Mouse (Mus musculus) gastrocnemius, adult 2 months (tissue): ENCODE data around the gene Ubap2l. TPM values are rescaled to one million over a fixed set of nuclear protein-coding genes. Genes with fewer than 3 reads are reported as not detected.

Experiments
- DNase-seq: peaks from one replicate; pipeline ENCODE4 v3.0.0; 2022
- H3K27ac ChIP-seq: fragments of 200-600 bp; 2 replicates; pipeline ENCODE4 v1.8.1; 2022; ENCODE audit warnings: mild to moderate bottlenecking
- H3K4me3 ChIP-seq: fragments of 200-600 bp; 2 replicates; pipeline ENCODE4 v1.8.1; 2022; ENCODE audit warnings: mild to moderate bottlenecking, moderate library complexity
- CTCF ChIP-seq: fragments of 200-600 bp; IDR thresholded peaks from 2 replicates; pipeline ENCODE4 v1.8.1; 2022; ENCODE audit warnings: antibody characterized with exemption, mild to moderate bottlenecking, moderate library complexity
- intact Hi-C: fragments of 180-260 bp; cut with DNase I; formaldehyde crosslinking; loops from one replicate; pipeline ENCODE4 v1.15.1; 2025
- long read RNA-seq, 2 experiments: library from polyadenylated mRNA; stranded (forward); transcript quantifications; one replicate each; pipeline ENCODE4 v2.0.0; 2021
- total RNA-seq, 2 experiments: library from RNA; stranded (reverse); gene quantifications; 2 replicates each; pipeline ENCODE4 v1.2.3; 2021

Ubap2l gene
- total RNA-seq: 100 to 1,000 TPM in 1 of 2 experiments, 10 to 100 TPM in 1; 94.5 to 104 TPM
- long read RNA-seq, experiment 1, full-length matches to known transcripts: 7 of 167 reads
- long read RNA-seq, experiment 1, partial matches to known transcripts: 29 of 167 reads
- long read RNA-seq, experiment 1, other reads (novel, unspliced or antisense): 131 of 167 reads
- long read RNA-seq, experiment 2, transcript Ubap2l-203 (25 exons, 3,629 nt): major isoform, 7 of 177 reads
- long read RNA-seq, experiment 2, partial matches to known transcripts: 33 of 177 reads
- long read RNA-seq, experiment 2, other reads (novel, unspliced or antisense): 131 of 177 reads

DNA sequence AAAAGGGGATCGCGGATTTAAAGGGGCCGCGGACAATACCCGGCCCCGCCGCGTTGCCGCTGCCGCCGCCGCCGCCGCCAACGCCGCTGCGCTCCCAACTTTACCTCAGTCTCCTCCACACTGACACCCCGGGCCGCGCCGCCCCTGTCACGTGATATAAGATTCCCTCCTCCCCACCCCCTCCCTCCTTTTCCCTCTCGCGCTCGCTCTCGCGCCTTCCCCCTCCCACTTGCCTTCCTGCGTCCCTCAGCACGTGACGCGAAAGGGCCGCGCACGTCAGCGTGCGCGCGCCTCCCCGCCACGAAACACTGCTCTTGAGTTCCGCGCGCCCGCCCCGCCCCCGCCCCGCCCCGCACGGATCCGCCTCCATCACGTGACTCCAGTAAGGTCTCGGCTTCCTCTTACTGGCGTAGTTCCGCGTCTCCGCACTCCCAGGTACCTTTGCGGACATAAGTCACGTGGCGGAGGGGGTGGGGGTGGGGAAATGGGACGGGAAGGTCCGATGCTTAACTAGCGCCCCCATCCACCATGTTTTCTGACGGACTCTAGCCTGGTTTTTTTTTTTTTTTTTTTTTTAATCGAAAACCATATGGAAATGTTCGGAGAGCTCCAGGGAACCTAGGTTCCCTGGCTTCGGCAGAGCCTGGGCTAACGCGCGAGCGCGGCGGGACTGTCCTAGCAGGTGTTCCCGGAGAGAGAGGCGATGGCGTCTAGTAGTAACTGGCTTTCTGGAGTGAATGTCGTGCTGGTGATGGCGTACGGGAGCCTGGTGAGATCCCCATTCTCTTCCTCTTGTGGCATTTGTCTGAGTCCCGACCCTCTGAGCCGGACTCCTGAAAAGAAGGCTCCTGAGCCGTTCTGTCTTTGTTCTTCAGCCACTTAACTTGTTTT lies at the start of gene Ubap2l:
Gene Ubap2l, minus strand, starts transcription at position 278 of the 891 bp plus-strand sequence.
- TF ChIP-seq CTCF: peak; percentile 17; the same call in 1 of the 2 replicates
- Histone ChIP-seq H3K27ac (peak within 1 kb of the TSS; percentile 98), H3K4me3 (peak within 1 kb of the TSS; percentile 88)
- intact Hi-C loops: loop anchor here (5.0 kb wide), 1 partner anchor 50 kb away; no protein-coding TSS in a partner anchor
- peak; percentile 97 for DNase-seq

DNA sequence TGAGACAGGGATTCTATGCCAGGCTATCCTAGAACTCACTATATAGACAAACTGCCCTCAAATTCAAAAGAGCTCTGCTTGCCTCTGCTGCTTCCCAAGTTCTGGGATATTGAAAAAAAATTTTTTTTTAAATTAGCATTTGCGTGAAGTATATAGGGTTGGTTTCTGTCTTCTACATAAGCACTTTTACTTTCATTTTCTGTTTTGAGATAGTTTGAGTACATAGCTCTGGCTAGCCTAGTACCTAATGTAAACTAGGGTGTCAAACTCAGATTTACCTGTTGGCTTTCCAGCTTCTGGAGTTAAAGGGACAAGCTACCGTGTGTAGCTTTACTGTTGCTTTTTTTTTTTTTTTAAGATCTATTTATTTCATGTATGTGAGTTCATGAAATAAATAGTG lies 49.2 kb upstream of the Ubap2l start:
- intact Hi-C loops: no loop called here
- no peak for DNase-seq
- no peak for TF ChIP-seq CTCF
- H3K4me3 ChIP-seq: no peak overlapping the region
- H3K27ac ChIP-seq: no peak overlapping the region

DNA sequence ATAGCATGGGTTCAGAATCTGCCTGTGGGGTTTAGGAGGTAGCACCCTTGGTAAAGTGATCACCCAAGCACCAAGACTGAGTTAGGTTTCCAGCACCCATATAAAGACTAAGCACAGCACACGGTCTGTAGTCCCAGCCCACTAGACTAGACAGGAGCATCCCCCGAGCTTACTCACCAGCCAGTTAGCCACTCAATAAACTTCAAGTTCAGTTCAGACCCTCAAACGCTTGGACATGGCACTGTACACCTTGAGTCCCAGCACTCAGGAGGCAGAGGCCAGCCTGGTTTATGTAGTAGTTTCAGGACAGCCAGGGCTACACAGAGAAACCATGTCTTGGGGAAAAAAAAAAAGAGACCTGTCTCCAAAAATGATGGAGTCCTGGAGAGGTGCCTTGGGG lies 48.6 kb upstream of the Ubap2l start:
- no peak for DNase-seq
- Histone ChIP-seq H3K4me3 (no peak overlapping the region), H3K27ac (no peak overlapping the region)
- TF ChIP-seq CTCF: no peak
- intact Hi-C loops: no loop called here

DNA sequence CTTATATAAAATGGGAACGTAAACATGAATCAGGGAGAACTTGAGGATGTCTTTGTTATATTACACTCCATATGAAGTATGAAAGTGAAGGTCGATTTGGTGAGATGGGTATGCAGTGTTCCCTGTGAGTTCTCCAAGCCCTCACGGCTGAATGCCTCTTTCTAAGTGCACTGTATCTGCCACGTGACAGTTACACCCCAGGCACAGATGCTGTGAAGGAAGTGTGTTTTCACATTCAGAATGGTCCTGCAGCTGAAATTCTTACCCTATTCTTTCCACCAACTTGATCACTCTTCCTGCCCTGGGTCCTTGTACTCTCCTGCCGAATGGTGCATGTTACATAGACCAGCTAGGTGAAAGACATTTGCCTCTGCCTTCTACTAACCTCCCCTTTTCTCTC lies 45.5 kb upstream of the Ubap2l start:
- no peak overlapping the region for H3K4me3 ChIP-seq
- intact Hi-C loops: no loop called here
- TF ChIP-seq CTCF: no peak
- no peak for DNase-seq
- H3K27ac ChIP-seq: no peak overlapping the region

DNA sequence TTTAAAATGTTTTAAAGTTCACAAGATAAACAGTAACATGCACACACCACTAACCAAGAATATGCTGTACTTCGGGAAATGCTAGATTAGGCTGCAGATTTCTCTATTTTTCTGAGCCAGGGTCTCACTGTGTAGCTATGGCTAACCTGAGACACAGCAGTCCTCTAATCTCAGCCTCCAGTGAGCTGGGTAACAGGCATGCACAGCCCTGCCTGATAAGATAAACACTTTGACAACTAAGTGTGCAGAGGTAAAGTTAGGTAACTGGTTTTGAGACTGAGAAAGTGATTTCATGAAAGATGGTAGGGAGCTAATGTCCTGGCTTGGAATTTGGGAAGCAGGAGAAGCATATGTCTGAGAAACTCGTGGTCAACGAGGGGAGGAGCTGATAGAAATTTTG lies 42.0 kb upstream of the Ubap2l start:
- intact Hi-C loops: no loop called here
- Histone ChIP-seq H3K27ac (no peak overlapping the region), H3K4me3 (no peak overlapping the region)
- TF ChIP-seq CTCF: no peak
- no peak for DNase-seq

DNA sequence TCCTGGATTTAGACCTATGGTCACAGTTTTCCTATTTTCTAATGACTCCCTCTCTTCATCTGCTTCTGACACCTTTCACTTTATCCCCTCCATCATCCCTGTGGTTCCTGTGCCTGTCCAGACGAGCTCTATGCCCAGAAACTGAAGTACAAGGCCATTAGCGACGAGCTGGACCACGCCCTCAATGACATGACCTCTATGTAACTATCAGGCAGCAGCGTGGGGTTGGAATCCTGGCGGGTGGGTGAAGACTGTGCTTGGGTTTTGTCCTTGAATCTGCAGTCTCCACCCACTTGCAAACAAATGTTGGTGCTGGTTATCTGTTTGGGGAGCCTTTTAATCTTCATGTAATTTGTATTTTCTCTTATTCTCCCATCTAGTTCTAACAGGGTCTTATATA lies 38.5 kb upstream of the Ubap2l start:
- TF ChIP-seq CTCF: no peak
- intact Hi-C loops: no loop called here
- H3K4me3 ChIP-seq: no peak overlapping the region
- no peak overlapping the region for H3K27ac ChIP-seq
- no peak for DNase-seq

DNA sequence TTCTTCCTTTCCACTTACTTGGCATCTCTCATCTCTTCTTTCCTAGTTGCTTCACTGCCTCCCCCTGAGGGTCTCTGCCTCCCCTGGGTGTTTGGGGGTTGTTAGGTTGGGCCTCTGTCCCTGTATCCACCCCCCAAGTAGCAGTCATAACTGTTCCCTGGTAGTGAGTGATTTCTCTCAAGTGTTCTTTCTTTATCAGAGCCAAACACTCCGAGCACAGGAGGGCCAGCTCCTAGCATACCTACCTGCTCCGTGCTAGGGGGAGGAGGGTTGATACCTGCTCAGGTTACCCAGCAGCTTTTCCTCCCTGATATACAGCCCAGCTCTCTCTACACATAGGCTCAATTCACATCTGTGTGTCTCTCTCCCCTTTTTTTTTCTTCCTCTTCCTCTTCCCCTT lies 36.2 kb upstream of the Ubap2l start:
- Histone ChIP-seq H3K27ac (no peak overlapping the region), H3K4me3 (no peak overlapping the region)
- no peak for DNase-seq
- intact Hi-C loops: no loop called here
- TF ChIP-seq CTCF: no peak

DNA sequence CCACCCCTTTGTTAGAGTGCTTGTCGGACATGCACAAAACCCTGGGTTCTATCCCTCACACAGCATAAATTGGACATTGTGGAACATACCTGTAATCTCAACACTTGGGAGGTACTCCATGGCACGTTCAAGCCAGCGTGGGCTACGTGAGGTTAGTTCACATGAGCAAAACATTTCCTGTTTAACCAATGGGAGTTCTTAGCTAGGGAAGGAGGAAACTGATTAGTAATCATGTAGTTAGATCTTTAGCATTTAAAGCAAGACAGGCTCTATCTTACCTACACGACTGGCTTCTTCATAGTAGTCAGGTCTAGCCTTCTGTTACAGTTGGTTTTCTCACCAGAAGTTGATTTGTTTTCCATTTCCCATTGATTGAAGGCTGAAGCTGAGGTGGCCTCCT lies 33.6 kb upstream of the Ubap2l start:
- Histone ChIP-seq H3K4me3 (no peak overlapping the region; the same call in 1 of the 2 replicates), H3K27ac (peak overlapping the region; percentile 65)
- no peak for DNase-seq
- TF ChIP-seq CTCF: no peak
- intact Hi-C loops: no loop called here

DNA sequence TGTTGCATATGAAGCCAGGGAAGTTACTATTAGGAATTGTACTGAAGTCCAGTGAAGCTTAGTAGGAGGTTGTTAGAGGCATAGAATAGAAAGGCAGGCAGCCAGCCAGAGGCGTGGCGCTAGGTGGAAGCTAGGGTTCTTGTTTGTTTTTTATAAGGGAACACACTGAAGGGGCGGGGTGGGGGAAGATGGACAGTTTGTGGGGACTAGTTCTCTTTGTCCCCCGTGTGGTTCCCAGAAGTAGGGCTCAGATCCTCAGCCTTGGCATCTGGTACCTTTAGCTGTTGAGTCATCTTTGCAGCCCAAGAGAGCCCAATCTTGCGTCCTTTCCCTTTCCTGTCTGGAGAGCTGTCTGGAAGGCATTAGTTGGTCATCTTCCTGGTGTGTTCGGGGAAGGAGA lies 32.9 kb upstream of the Ubap2l start:
- peak overlapping the region; percentile 45 for H3K4me3 ChIP-seq
- intact Hi-C loops: no loop called here
- TF ChIP-seq CTCF: no peak
- H3K27ac ChIP-seq: peak overlapping the region; percentile 65
- DNase-seq: peak; percentile 29

DNA sequence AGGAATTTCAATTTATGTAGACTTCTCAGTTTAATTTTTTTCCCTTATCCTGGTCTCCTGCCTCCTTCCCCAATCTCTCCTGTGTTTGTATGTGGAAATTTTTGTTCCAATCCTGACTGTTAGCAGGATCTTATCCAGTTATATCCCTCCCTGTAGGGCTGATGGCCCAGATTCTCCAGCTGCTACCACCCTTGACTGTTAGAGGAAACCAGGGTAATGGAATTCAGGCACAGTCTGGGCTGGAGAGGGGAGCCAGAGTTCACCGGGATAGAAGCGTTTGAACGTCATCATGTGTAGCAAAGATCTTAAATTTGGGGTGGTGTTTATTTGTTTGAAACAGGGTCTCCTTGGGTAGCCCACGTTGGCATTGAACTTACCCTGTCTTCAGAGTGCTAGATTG lies 32.4 kb upstream of the Ubap2l start:
- H3K27ac ChIP-seq: peak overlapping the region; percentile 65
- DNase-seq: peak; percentile 38
- intact Hi-C loops: no loop called here

DNA sequence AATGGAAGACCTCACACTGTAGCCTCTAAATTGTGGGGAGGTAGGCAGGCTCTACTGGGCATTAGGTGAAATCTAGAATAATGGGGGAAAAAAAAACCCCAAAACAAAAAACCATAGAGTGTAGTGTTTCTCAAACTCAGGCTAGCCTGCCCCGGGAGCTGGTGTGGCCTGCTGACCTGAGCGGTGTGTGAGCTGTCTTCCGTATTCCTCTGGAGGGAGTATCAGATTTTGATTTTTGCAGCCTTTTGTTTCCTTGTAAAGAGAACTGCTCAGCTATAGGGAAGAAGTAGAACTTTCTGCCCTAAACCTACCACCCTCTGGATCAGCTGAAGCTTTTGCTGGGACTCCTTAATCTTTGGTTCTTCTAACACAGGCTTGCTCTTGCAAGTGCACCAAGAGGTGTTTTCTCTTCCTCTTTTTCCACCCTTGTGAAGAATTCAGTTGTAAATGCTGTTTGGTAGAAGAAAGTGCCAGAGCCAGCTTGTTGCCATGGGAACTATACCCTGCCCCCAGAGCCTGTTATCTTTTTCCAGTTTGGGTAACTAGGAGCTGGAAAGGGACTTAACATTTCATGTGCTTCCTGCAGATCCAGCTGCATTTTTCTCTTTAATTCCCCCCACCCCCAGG lies 31.4 kb upstream of the Ubap2l start:
- no peak for TF ChIP-seq CTCF
- Histone ChIP-seq H3K27ac (peak overlapping the region; percentile 65), H3K4me3 (peak overlapping the region; percentile 89)
- DNase-seq: no peak
- intact Hi-C loops: no loop called here

More for the DNA sequence above, 32.4 kb upstream of the Ubap2l start:
- no peak for TF ChIP-seq CTCF
- peak overlapping the region; percentile 45 for H3K4me3 ChIP-seq

DNA sequence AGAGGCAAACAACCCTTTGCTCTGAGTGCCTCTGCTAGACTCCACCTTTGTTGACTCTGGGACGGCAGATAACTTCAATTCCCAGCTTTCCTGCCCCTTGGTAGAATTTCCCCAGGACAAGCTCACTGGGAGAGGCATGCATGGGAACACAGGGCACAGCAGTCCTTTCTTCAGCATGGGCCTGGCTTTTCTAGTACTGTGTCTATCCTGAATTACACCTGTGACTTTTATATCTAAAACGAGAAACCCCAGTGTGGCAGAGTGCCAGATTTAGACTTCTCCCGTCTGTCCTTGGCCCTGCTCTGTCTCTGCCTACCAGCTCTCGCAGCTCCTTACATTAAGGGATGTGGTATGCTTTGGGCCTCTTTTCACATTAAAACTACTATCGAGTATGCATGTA lies 30.6 kb upstream of the Ubap2l start:
- no peak for DNase-seq
- no peak for TF ChIP-seq CTCF
- Histone ChIP-seq H3K27ac (peak overlapping the region; percentile 65), H3K4me3 (peak overlapping the region; percentile 89)
- intact Hi-C loops: no loop called here
